ENCODE assay signal across 28 mouse cellular contexts in the genomic region with DNA sequence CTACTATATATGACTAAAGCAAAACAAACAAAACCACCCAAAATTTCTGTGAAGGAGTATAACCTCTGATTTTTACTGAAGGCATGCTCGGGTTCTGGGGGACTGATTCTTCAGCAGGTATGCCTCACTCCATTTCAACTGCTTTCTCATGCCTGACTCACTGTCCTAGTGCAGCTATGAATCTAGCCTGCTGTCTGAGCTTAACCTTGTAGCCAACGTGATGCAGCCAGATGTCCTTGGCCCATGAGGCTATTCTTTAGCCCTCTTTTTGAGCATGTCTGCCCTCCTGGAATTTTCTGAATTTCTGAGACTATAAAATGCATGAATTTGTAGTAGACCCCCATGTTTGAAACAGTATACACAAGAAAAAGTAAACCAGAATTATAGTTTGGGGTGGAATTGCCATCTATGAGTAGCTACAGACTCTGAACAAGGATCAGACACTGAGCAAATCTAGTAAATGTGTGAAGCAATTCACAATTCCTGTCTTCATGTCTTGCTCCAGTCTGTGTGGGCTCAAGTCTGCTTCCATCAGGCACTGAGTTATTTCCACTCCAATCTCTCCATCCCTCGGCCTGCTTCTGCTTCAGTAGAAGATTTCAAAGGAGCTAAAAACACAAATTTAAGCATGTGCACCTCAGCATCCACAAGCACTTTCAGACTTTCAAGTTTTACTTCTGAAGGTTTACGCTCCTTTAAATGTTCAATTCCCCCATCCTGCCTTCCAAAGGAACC.
A peak's percentile ranks its signal among the peaks of the same experiment; 100 is the strongest.
DNase-seq lines count a peak whose midpoint lies in the region; ATAC-seq and TF ChIP-seq lines count a peak whose summit lies in the region.
"Had no signal": no experiment of that assay in that cellular context is flagged by ENCODE, and none has a peak within 500 bp of the region (broad histone marks: within the 10 kb centered on the region; RNA-seq: fewer than 3 reads in every experiment).

No protein-coding gene starts in this region.

- no peak overlapping the region for H3K4me2 ChIP-seq in hindbrain, embryonic 16.5 days (ENCODE audit: low read length)
- H3K4me2 ChIP-seq: embryonic facial prominence, embryonic 12.5 days; embryonic facial prominence, embryonic 15.5 days; heart, embryonic 13.5 days; hindbrain, embryonic 14.5 days had no signal

- no peaks in the 10 kb centered on the region for H3K9me3 ChIP-seq in hindbrain, embryonic 16.5 days (ENCODE audit: control insufficient read depth, low read length)
- H3K9me3 ChIP-seq: embryonic facial prominence, embryonic 12.5 days; embryonic facial prominence, embryonic 15.5 days; G1E; heart, embryonic 10.5 days; heart, embryonic 13.5 days had no signal

- no peak overlapping the region for H3K4me3 ChIP-seq in hindbrain, embryonic 16.5 days (ENCODE audit: low read length)
- no peak overlapping the region for H3K4me3 ChIP-seq in thymus, adult 2 months (ENCODE audit: control insufficient read depth, insufficient read depth, low read length)
- H3K4me3 ChIP-seq: embryonic facial prominence, embryonic 12.5 days; embryonic facial prominence, embryonic 15.5 days; heart, adult 2 months; heart, embryonic 10.5 days; heart, embryonic 13.5 days had no signal

- TF ChIP-seq POLR2A in thymus, adult 2 months (IDR thresholded peaks at IDR 0.05; ENCODE audit: control insufficient read depth, extremely low read depth, insufficient read depth, low read length, poor library complexity): no peak

- no peaks in the 10 kb centered on the region for H3K36me3 ChIP-seq in hindbrain, embryonic 16.5 days (ENCODE audit: control insufficient read depth, insufficient read depth, low read length)
- H3K36me3 ChIP-seq in thymus, adult 2 months (ENCODE audit: control insufficient read depth, insufficient read depth, low read length): no peaks in the 10 kb centered on the region
- H3K36me3 ChIP-seq: embryonic facial prominence, embryonic 12.5 days; embryonic facial prominence, embryonic 15.5 days; G1E; heart, embryonic 10.5 days; heart, embryonic 13.5 days had no signal

- no peak for TF ChIP-seq CTCF in thymus, adult 2 months (IDR thresholded peaks at IDR 0.05; ENCODE audit: borderline replicate concordance, control insufficient read depth, extremely low read depth, insufficient read depth, low read length, poor library complexity)

- H3K27ac ChIP-seq in hindbrain, embryonic 16.5 days (ENCODE audit: low read depth, low read length): no peak overlapping the region
- H3K27ac ChIP-seq in thymus, adult 2 months (ENCODE audit: control insufficient read depth, insufficient read depth, low read length): no peak overlapping the region
- H3K27ac ChIP-seq: embryonic facial prominence, embryonic 12.5 days; embryonic facial prominence, embryonic 15.5 days; heart, adult 2 months; heart, embryonic 10.5 days; heart, embryonic 13.5 days; hindbrain, embryonic 14.5 days had no signal

- WGBS in hindbrain, embryonic 16.5 days: 80% methylated on average over 4 of the region's 4 CpGs
- 85% methylated on average over 4 of the region's 4 CpGs for whole genome bisulfite sequencing in thymus, adult 2 months

- DNase-seq in adrenal gland, adult 2 months: peak; percentile 81
- no peak for DNase-seq in adrenal gland, adult 18-20 months (ENCODE audit: low spot score in 2 of 2)
- peak; percentile 44 for DNase-seq in adrenal gland, postnatal 10 days
- peak; percentile 69 to 73 for DNase-seq in adrenal gland, postnatal 36 days
- DNase-seq in thymus, adult 2 months: no peak
- DNase-seq: B cell, adult 2 months; cerebellum, adult 11 months; cerebellum, adult 2 months; cerebellum, adult 9-11 months; cerebellum, postnatal 25 days; forebrain, postnatal 0 days; gastrocnemius, postnatal 10 days; gastrocnemius, postnatal 36 days; heart, adult 2 months; heart, postnatal 14 days; heart, postnatal 4 days; kidney, adult 2 months had no signal

- no peak for ATAC-seq in hindbrain, embryonic 16.5 days
- ATAC-seq: forebrain, embryonic 14.5 days; forebrain, postnatal 0 days; intestine, postnatal 0 days; Patski had no signal

- no peak overlapping the region for H3K9ac ChIP-seq in hindbrain, embryonic 16.5 days (ENCODE audit: low read depth, low read length)
- H3K9ac ChIP-seq: embryonic facial prominence, embryonic 12.5 days; embryonic facial prominence, embryonic 15.5 days; forebrain, postnatal 0 days; heart, embryonic 13.5 days; hindbrain, embryonic 14.5 days had no signal

- H3K27me3 ChIP-seq in hindbrain, embryonic 16.5 days (replicated peaks; ENCODE audit: control insufficient read depth, insufficient read depth, low read length): no peaks in the 10 kb centered on the region
- no peaks in the 10 kb centered on the region for H3K27me3 ChIP-seq in thymus, adult 2 months (ENCODE audit: control insufficient read depth, insufficient read depth, low read length)
- H3K27me3 ChIP-seq: CH12.LX; embryonic facial prominence, embryonic 12.5 days; embryonic facial prominence, embryonic 15.5 days; heart, embryonic 13.5 days had no signal

- H3K4me1 ChIP-seq in hindbrain, embryonic 16.5 days (ENCODE audit: control insufficient read depth, insufficient read depth, low read depth, low read length): no peaks in the 10 kb centered on the region
- no peaks in the 10 kb centered on the region for H3K4me1 ChIP-seq in thymus, adult 2 months (replicated peaks; ENCODE audit: control insufficient read depth, insufficient read depth, low read length)
- H3K4me1 ChIP-seq: embryonic facial prominence, embryonic 12.5 days; embryonic facial prominence, embryonic 15.5 days; heart, embryonic 10.5 days had no signal

Comparison
In these comparisons a context has a peak if more than half of its experiments do, and no peak if none do; other contexts are left out.
1. DNase-seq: peak in adrenal gland, adult 2 months (single experiment), adrenal gland, postnatal 10 days (single experiment) and adrenal gland, postnatal 36 days (2 of 2); none in adrenal gland, adult 18-20 months (0 of 2) and thymus, adult 2 months (single experiment).